Mouse (Mus musculus) limb, embryonic 11.5 days (tissue): ENCODE results near the gene Slc35f6. TPM values are rescaled to one million over a fixed set of nuclear protein-coding genes. Genes with fewer than 3 reads are reported as not detected.
"Not testable (repeated sequence)": the region's sequence is repeated elsewhere in the genome, so short reads cannot be mapped to it uniquely, and the experiment has no call there.

Experiments used
- ATAC-seq: fragments of 200-750 bp; cut with Nextera tagmentation; 2 replicates; pipeline ENCODE4 v1.8.0; 2017; ENCODE audit warnings: low read depth; ENCODE audit not compliant: insufficient number of reproducible peaks, low FRiP score, low TSS enrichment
- DNase-seq: peaks from one replicate; pipeline ENCODE4 v3.0.0-alpha.2; 2015; ENCODE audit warnings: low spot score
- H3K27ac ChIP-seq: fragments of 300-500 bp; sonication (generic); replicated peaks from 2 replicates; pipeline ENCODE4 v1.5.1; 2014; ENCODE audit warnings: low read depth, mild to moderate bottlenecking, low read length
- H3K27me3 ChIP-seq: fragments of 300-500 bp; sonication (generic); 2 replicates; pipeline ENCODE4 v1.6.1; 2014; ENCODE audit warnings: mild to moderate bottlenecking, low read length, mixed read lengths; ENCODE audit not compliant: control insufficient read depth, insufficient read depth
- H3K36me3 ChIP-seq: fragments of 300-500 bp; sonication (generic); 2 replicates; pipeline ENCODE4 v1.6.1; 2014; ENCODE audit warnings: mild to moderate bottlenecking, low read length, moderate library complexity, mixed read lengths; ENCODE audit not compliant: control insufficient read depth, insufficient read depth
- H3K4me1 ChIP-seq: fragments of 300-500 bp; sonication (generic); 2 replicates; pipeline ENCODE4 v1.6.1; 2014; ENCODE audit warnings: low read length, mixed read lengths; ENCODE audit not compliant: control insufficient read depth, insufficient read depth
- H3K4me2 ChIP-seq: fragments of 300-500 bp; sonication (generic); 2 replicates; pipeline ENCODE4 v1.6.1; 2014; ENCODE audit warnings: low read depth, mild to moderate bottlenecking, moderate library complexity; ENCODE audit not compliant: severe bottlenecking
- H3K4me3 ChIP-seq: fragments of 300-500 bp; sonication (generic); 2 replicates; pipeline ENCODE4 v1.5.1; 2014; ENCODE audit warnings: low read depth, low read length
- H3K9ac ChIP-seq: fragments of 300-500 bp; sonication (generic); 2 replicates; pipeline ENCODE4 v1.6.1; 2014; ENCODE audit warnings: mild to moderate bottlenecking, low read length
- H3K9me3 ChIP-seq: fragments of 300-500 bp; sonication (generic); 2 replicates; pipeline ENCODE4 v1.6.1; 2016; ENCODE audit warnings: low read length; ENCODE audit not compliant: control insufficient read depth
- WGBS: fragments of 180-500 bp; shearing (Covaris S2); extraction: QIAGEN DNeasy Blood & Tissue Kit; methylation state at CpG from one replicate; pipeline ENCODE4 v1.1.7; 2014; 5-methylcytosine and 5-hydroxymethylcytosine counted together
- polyA plus RNA-seq: library from polyadenylated mRNA; unstranded; fragments of >200 nt; fragmentation: Nextera tagmentation; extraction: Ambion mirVana; gene quantifications from 2 replicates; pipeline ENCODE4 v1.2.1, GENCODE M21; 2014

Gene Slc35f6
- polyA plus RNA-seq, 1 experiment from 2014 or later, result 20.2 TPM

GRCm38 (mm10) chr5:30667215-30667614 lies 19.5 kb downstream of the Slc35f6 start:
- under 1% methylated on average over 13 of the region's 13 CpGs for WGBS
- no peaks in the 10 kb centered on the region for H3K27me3 ChIP-seq

GRCm38 (mm10) chr5:30667686-30668085 lies 20.0 kb downstream of the Slc35f6 start:
- H3K27ac ChIP-seq, result no peak overlapping the region
- H3K36me3 ChIP-seq, result peaks cover 15% of the 10 kb centered on the region; the same call in 1 of the 2 replicates
- DNase-seq (no peak), ATAC-seq (no peak)
- 0 out of 2 replicates have a peak, but pooled peaks cover 2% of the 10 kb centered on the region for H3K4me1 ChIP-seq
- H3K4me3 ChIP-seq, result peak overlapping the region; percentile 87
- H3K9ac ChIP-seq, result peak overlapping the region; percentile 92
- H3K9me3 ChIP-seq, result no peaks in the 10 kb centered on the region
- 5% methylated on average over 3 of the region's 3 CpGs for WGBS
- H3K4me2 ChIP-seq, result peak overlapping the region; percentile 63
- H3K27me3 ChIP-seq, result no peaks in the 10 kb centered on the region

More at GRCm38 (mm10) chr5:30667215-30667614, 19.5 kb downstream of the Slc35f6 start:
- 0 out of 2 replicates have a peak, but pooled peaks cover 2% of the 10 kb centered on the region for H3K4me1 ChIP-seq
- peak overlapping the region; percentile 63 for H3K4me2 ChIP-seq
- no peak for ATAC-seq
- peak overlapping the region; percentile 92 for H3K9ac ChIP-seq
- H3K27ac ChIP-seq, result peak overlapping the region; percentile 84
- H3K4me3 ChIP-seq, result peak overlapping the region; percentile 87
- peaks cover 12% of the 10 kb centered on the region; the same call in 1 of the 2 replicates for H3K36me3 ChIP-seq
- no peaks in the 10 kb centered on the region for H3K9me3 ChIP-seq
- no peak for DNase-seq

- ATAC-seq, result no peak
- Histone ChIP-seq H3K9ac (no peak overlapping the region), H3K27ac (no peak overlapping the region), H3K4me2 (no peak overlapping the region), H3K36me3 (peaks cover 23% of the 10 kb centered on the region; the same call in 1 of the 2 replicates), H3K27me3 (no peaks in the 10 kb centered on the region), H3K9me3 (no peaks in the 10 kb centered on the region), H3K4me3 (no peak overlapping the region), H3K4me1 (0 out of 2 replicates have a peak, but pooled peaks cover 2% of the 10 kb centered on the region)
- DNase-seq, result no peak
- 96% methylated on average over 9 of the region's 9 CpGs for WGBS
Measured at GRCm38 (mm10) chr5:30668637-30669495, 21.1 kb downstream of the Slc35f6 start.

- no peak overlapping the region for H3K4me3 ChIP-seq
- no peak overlapping the region for H3K4me2 ChIP-seq
- H3K9ac ChIP-seq, result no peak overlapping the region
- DNase-seq, result no peak
- no peak for ATAC-seq
- 89% methylated on average over 3 of the region's 3 CpGs for WGBS
- H3K9me3 ChIP-seq, result no peaks in the 10 kb centered on the region
- H3K27ac ChIP-seq, result no peak overlapping the region
- H3K36me3 ChIP-seq, result peaks cover 23% of the 10 kb centered on the region; the same call in 1 of the 2 replicates
- no peaks in the 10 kb centered on the region for H3K27me3 ChIP-seq
- H3K4me1 ChIP-seq, result 0 out of 2 replicates have a peak, but pooled peaks cover 2% of the 10 kb centered on the region
Measured at GRCm38 (mm10) chr5:30669496-30669830, 21.7 kb downstream of the Slc35f6 start.

- 95% methylated on average over 7 of the region's 7 CpGs for WGBS
- peaks cover 25% of the 10 kb centered on the region for H3K36me3 ChIP-seq
- DNase-seq (no peak), ATAC-seq (no peak)
- no peak overlapping the region for H3K9ac ChIP-seq
- no peaks in the 10 kb centered on the region for H3K27me3 ChIP-seq
- H3K4me2 ChIP-seq, result no peak overlapping the region
- no peaks in the 10 kb centered on the region for H3K9me3 ChIP-seq
- no peak overlapping the region for H3K4me3 ChIP-seq
- H3K27ac ChIP-seq, result no peak overlapping the region
- H3K4me1 ChIP-seq, result 0 out of 2 replicates have a peak, but pooled peaks cover 2% of the 10 kb centered on the region
Measured at GRCm38 (mm10) chr5:30670091-30670490, 22.4 kb downstream of the Slc35f6 start.

GRCm38 (mm10) chr5:30674001-30674400 lies 26.3 kb downstream of the Slc35f6 start:
- Histone ChIP-seq H3K4me3 (no peak overlapping the region), H3K27me3 (no peaks in the 10 kb centered on the region), H3K4me1 (no peaks in the 10 kb centered on the region), H3K36me3 (peaks cover 24% of the 10 kb centered on the region), H3K9me3 (no peaks in the 10 kb centered on the region), H3K4me2 (no peak overlapping the region), H3K9ac (no peak overlapping the region), H3K27ac (no peak overlapping the region)
- DNase-seq, result no peak
- no peak for ATAC-seq
- WGBS, result 84% methylated on average over 7 of the region's 7 CpGs

GRCm38 (mm10) chr5:30676800-30677199 lies 29.1 kb downstream of the Slc35f6 start:
- H3K27me3 ChIP-seq, result no peaks in the 10 kb centered on the region
- ATAC-seq (no peak), DNase-seq (no peak)
- no peak overlapping the region for H3K4me2 ChIP-seq
- H3K27ac ChIP-seq, result no peak overlapping the region
- H3K9ac ChIP-seq, result no peak overlapping the region
- no peaks in the 10 kb centered on the region for H3K4me1 ChIP-seq
- H3K36me3 ChIP-seq, result peaks cover 17% of the 10 kb centered on the region
- WGBS, result 87% methylated on average over 7 of the region's 7 CpGs
- no peak overlapping the region for H3K4me3 ChIP-seq
- H3K9me3 ChIP-seq, result no peaks in the 10 kb centered on the region

- not testable (repeated sequence) for H3K4me2 ChIP-seq, H3K27me3 ChIP-seq, H3K27ac ChIP-seq, DNase-seq, ATAC-seq, H3K4me3 ChIP-seq, H3K9ac ChIP-seq, H3K9me3 ChIP-seq, H3K4me1 ChIP-seq
- H3K36me3 ChIP-seq, result peaks cover 10% of the 10 kb centered on the region
- 99% methylated on average over 3 of the region's 3 CpGs for WGBS
Measured at GRCm38 (mm10) chr5:30678069-30678468, 30.3 kb downstream of the Slc35f6 start.
